Mouse (Mus musculus) frontal cortex, postnatal 25 days (tissue): ENCODE measurements at regions not wholly inside any gene's neighbourhood (a gene's known extent, or its start where the extent isn't known, plus 50 kb on each side); places are given as distances from the start of the nearest gene placed in this dataset.

Source experiments
- DNase-seq, 2 experiments: peaks; one replicate each; pipeline ENCODE4 v3.0.0; 2022; ENCODE audit warnings: low spot score in 2 of 2

DNA sequence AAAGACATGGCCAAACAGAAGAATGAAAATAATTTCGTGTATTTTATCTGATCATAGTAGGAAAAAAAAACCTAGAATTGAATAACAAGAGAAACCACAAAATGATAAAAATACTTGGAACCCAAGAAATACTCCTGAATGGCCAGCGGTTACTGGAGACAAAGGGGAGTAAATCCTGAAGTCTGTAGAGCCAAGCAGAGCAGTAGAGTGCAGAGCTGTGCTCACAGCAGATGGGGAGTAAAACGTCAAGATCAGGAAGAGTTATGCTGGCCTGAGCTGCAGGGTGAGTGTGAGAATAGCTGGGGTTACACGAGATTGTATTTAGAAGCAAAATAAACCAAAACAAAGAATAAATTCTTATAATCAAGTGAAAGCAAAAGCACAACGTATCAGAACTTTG, 334.0 kb downstream of the Cxcl12 start:
- DNase-seq = no peak

DNA sequence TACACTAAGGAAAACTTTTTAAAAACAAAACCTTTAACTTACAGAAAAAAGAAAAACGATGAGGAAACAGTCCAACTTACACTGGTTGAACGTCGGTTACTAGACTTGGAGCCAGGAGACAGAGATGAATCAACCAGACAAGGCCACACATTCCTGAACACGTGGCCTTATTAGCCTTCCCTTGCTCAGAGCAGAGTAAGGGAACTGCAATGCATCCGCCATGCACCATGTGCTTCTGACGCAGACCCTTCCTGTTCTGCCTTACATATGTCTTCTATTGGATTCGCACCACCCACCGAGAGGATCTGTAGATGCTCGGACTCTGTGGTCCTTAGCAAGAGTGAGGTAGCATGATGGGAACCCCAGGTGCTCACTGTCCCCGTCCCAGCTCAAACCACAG, 336.2 kb upstream of the Zfp637 start:
- DNase-seq = no peak

DNA sequence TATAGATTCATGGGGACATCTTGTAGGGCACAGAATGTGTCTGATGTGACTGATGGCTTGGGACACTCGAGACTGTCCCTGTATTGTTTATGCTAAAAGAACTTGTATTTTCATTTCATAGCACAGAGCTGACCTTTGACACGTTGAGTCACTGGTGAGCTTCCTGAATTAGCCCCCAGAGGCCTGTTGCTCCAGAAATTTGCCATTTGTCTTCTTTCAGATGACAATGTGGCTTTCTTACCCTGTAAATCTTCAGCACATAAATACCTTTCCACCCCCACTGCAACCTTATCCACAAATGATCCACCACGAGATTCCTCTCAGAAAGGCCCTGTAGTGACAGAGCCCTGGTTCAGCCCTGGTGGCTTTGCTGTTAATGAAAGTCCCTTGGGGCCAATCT, 335.5 kb upstream of the Zfp637 start:
- no peak for DNase-seq

DNA sequence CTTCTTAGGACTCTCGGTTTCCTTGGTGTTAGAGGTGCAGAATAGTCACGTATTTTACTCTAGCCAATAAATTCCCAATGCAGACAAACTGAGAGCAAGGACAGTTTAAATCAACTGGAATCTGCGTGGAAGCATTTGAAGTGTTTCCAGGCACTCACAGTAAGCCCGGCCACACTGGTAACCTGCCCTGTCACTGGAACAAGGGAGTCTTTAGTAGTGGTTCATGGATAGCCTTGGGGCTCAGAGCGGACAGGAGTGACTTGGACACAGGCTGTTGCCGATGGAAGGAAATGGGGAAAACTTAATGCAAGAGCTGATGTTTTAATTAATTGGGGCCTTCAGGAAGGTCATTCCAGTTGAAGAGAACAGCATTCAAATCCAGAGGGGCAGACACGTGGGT, 334.4 kb upstream of the Zfp637 start:
- DNase-seq = no peak

DNA sequence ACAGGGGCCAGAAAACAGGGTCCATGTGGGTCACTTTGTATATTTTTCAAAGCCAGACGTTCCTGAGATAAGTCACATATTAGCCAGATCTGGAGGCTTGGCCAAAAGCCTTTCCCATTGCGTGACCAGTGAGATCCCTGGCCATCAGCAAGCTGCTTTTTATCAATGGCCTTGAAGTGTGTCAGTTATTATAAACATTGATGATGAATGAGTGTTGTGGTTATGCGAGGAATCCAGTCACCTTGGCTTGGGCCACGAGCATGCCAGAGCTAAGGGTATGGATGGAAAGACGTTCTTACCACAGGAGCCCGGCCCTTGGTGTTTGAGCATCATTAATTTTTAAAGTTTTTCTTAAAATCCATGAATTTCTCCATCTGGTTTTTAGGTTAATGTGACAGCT, 332.1 kb upstream of the Zfp637 start:
- no peak for DNase-seq

DNA sequence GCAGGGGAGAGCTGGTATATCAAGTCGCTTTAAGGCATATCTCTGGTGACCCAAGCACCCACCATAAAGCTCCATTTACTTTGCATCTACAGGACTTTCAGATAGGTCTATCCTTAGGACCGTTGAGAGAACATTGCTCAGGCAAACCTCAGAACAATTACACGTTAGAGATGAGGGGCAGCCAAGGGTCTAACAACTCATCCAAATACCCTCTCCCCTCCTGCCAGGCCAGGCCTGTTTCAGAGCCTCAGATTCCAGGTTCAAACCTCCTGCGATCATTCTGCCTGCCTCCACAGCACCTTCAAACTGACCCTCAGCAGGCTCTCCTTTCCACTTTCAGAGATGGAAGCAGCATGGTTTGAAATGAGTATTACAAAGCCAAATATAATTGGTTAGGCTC, 331.0 kb upstream of the Zfp637 start:
- no peak for DNase-seq

DNA sequence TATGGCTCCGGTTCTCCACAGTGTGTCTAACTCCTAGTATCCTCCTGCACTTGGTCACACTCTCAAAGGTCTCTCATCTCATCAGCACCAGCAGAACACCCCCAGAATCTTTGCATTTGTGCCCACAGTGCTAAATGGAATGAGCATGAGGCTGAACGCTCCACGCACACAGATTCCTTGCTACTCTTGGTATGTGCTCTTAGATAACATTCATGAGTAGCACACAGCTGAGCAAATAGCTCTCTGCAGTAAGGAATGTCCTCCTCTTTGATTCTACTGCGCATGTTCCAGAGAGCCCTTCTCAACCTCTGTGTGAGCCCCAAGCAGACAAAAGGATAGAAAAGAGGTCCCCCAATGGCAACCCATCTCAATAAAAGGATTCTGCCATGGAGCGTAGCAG, 326.1 kb upstream of the Zfp637 start:
- DNase-seq = no peak

DNA sequence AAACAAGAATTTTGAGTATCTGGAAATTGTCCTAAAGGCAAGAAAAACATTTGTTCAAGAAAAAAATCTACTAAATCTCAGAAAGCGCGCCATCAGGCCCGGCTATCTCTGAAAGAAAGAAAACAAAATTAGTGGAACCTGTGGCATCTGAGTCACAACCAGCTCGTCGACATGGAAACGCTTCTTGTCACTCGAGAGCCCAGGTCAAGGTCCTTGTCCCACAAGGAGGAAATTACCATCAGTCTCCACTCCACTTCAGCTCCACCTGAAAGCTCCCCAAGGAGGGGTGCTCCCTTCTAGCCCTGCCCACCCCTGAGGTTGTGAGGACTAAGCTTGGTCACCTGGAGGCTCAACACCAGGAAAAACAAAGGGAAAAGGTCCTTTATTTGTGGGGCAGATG, 324.1 kb upstream of the Zfp637 start:
- DNase-seq = no peak

DNA sequence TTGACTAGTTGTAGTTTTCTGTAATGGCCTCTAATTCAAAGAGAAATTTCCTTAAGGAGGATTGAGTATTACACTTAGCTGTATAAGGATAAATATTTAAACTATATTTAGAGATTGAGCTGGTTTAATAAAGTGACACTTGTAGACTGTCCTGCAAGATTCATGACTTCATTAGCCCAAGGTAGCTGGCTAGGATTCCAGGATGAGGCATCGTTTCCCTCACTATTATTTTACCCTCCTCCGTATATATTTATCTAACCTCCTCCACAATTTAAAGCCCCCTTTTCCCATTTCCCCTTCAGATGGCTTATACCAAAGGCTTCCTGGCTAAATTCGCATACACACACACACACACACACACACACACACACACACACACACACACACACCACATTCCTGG, 322.0 kb upstream of the Zfp637 start:
- DNase-seq = no peak

DNA sequence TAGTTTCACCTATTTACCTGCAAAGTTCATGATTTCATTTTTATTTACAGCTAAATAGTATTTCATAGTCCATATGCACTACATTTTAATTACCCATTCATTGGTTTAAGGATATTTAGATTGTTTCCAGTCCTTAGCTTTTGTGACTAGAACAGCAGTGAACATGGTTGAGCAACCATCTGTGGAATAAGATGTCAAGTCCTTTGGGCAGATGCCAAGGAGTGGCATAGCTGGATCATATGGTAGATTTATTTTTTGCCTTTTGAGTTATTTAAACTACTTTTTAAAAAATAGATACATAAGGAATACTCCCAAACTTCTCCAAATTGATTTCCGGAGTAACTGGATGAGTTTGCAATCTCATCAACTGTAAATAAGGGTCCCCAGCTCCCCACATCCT, 321.5 kb upstream of the Zfp637 start:
- DNase-seq = no peak

DNA sequence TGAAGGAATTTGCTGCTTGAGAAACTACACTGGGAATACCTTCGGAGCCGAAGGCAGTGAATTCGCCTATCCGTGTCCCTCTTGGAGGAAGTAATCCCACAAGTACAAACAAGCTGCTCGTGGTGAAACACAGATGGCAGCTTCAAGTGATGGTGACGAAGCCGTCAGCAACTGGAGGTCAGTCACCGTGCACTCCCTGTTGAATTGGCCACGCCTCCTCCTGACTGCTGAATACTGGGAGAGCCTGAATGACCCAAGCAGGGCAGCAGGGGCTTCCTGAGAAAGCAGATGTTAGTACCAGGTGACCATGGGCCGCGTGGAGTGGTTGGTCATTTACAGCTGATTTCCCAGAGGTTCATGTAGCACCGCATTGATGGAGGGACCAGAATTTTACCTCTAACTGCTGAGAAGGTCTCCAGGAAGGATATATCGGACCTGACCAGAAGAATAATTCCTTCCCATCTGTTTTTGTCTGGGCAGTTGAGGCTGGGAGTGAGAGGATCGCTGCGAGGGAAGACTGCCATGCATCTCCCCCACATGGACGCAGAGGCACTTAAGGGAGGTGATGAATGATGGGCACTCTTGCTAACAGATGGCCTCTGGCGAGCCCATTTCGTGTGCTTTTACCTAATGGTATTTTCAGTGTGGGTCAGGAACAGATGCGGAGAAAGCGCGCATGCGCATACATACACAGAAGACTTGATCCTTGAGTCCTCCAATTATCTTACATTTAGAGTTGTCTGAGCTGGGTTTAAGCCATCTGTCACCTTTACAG, 314.6 kb upstream of the Zfp637 start:
- DNase-seq = no peak

DNA sequence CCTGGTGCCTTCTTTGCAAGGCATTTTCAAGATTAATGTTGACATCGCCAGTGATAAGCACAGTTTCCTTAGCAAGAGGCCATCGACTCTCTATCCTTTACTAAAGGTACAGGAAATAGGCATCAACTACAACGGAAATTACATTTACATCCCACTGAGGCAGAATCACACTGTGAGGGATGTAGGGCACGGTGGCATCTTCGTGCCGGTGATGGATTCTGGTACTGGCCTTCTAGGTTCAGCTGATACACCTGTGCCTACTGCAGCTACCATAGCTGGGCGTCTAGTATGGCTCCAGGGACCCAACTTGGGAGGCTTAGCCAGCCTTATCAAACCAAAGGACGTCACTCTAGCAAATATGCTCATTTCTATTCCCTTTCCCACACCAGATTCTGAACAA, 313.5 kb upstream of the Zfp637 start:
- DNase-seq = no peak

DNA sequence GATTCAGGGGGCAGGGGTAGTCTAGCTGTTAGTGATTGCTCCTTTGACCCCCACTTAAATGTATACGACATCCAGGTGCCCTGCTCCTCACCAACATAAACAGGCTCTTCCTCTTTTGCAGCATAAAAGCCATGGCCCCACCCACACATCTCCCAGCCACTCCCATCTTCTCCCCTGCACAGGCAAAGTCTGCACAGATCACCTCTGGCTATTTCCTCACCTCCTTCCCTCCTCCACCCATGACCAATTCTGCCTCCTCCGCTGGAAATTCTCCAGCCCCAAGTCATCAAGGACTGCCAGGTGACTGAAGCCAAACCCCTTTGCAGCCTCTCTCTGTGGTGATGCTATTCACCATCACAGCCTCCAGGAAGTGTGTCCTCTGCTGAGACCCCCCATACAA, 306.8 kb upstream of the Zfp637 start:
- no peak for DNase-seq

DNA sequence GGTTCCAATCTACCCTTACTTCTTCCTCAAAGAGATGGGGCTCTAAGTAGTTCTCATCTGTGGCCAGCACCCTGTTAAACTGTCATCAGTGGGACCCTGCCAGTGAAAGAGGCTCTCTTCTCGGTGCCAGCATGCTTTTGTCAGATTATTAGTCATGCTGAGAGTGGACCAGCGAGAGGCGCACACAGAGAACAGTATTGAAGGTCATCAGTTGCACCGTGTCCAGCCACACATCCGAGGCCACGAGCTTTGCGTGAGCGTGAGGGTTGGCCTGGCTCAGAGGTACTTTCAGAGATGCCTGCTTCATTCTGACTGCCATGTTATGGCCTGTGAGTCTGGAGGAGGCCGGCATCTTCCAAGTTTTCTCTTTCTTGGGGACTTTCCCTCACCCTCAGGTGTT, 306.0 kb upstream of the Zfp637 start:
- DNase-seq = no peak

DNA sequence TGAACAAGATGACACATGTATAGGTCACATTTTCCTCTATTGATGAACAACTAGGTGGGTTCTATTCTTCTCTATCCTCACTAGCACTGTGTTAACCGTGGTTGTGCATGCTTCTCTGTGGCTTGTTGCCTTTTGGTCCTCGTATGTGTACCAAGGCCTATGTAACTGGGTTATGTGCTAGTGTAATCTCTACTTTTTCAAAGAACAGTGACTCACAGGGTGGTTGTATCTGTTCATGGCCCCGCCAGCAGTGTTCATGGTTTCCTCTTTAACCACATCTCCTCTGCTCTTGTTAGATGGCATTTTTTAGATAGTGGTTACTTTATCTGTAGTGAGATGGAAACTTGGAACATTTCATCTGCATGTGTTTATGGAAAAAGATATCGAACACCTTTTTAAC, 304.9 kb upstream of the Zfp637 start:
- no peak for DNase-seq

DNA sequence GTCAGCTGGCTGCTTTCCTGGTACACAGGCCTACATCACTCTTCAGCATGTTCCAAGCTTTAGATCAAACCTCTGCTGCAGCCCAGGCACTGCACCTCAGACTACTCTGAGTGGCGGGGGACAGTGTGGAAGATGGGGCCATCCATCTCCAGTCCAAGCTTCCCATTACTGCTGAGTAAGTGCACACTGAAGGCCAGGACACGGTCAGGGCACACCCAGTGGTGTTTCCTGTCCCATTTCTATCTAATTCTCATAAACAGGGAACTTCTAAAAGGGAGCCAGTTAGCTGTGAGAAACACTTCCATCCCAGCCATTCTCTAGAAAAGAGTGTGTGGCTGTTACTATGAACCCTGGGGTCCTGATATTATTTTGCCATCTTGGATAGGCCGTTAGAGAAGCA, 298.5 kb upstream of the Zfp637 start:
- DNase-seq = no peak

DNA sequence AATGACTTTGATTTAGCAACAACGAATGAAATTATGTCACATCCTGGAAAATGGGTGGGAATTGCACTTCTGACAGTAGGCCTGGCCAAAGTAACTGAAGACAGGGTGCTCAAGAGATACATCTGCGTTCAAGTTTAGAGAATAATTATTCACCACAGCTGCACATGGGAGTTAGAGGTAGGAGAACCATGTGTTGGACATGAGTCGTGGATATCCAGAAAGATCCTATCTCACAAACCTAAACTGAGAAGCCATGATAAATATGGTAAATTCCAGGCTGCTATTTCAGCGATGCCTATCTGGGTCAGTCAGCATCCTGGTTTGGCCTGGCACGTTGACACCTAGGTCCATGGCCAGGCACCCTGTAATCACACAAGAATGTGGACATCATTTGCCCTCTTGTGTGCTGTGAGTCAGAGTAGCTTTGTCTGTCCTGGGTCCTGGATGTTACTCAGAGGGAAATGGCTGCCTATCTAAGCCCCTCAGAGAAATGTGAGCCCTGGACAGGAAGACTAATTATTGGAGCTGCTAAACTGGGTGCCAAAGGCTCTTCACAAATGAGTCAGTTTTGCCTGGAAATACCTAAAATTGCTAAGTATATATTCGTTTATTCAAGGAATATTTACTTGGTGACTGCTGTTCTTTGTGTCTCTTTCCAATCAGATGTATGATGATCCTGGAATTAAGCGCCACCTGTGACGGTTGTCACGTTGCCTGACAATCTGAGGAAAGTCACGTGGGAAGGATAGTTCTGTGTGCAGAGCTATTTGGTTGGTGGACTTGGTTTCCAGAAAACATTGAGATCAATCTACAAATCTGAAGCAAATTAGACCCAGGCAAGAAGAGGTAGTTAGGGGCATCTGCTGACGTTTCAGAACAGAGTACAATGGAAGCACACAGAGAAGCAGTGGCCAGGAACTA, 296.4 kb upstream of the Zfp637 start:
- no peak for DNase-seq

DNA sequence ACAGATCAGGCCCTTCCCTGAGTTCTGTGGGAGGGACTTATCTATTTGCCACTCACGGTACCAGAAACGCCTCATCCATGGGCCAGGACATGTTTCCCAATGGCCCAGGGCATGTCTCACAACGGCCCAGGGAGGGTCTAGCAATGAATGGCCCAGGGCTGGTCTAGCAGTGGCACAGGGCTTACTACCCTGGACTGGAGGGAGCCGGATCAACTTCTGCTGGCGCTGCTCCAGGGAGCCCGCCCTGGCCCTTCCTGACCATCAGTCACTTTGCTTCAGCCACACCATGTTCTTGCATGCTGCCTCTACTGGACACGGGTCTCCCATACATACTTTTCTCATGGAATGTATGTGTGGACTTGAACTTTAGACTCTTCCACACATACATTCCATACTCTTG, 290.1 kb upstream of the Zfp637 start:
- no peak for DNase-seq

DNA sequence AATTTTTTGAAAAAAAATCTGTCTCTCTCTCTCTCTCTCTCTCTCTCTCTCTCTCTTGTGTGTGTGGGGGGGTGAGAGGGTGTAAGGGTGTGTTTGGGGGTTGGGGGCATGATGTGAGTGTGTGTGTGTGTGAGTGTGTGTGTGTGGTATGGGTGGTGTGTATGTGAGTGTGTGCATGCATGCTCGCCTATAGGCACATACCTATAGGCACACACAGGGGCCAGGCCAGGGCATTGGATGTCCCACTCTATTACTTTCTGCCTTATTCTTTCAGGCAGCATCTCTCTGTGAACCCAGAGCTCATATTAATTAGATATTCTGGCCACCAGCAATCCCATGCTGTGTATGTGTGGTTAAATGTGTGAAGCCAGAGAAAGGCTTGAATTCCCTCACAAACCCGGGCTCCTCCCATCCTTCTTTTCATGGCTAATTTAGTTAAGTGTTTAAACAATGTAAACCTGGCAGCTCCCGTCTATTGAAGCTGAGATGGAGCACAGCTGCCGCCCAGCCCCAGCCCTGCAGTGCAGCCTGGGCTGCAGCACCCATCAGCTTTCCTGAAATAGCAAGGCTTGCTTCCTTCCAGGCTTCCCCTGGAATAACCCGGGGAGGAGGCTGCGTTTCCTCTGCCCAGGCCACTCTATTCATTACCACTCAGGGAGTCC, 288.8 kb upstream of the Zfp637 start:
- no peak for DNase-seq

DNA sequence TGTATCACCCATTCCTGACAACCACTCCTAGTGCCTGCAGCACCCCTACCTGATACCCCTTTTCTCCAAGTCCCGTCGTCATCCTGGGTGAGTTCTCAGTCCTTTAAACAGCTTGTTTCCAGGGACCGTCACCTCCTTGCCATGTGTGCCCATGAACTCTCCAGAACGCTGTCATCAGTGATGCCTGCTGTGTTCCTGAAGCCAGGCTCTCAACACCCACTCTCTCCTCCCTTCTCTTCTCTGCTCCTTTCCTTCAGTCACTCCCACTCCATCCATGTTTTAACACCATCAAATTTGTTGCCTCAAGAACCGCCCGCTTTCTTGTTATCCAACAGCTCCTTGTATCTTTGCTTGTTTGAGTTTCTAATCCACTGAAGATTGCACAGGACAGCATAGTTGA, 277.8 kb upstream of the Zfp637 start:
- no peak for DNase-seq

DNA sequence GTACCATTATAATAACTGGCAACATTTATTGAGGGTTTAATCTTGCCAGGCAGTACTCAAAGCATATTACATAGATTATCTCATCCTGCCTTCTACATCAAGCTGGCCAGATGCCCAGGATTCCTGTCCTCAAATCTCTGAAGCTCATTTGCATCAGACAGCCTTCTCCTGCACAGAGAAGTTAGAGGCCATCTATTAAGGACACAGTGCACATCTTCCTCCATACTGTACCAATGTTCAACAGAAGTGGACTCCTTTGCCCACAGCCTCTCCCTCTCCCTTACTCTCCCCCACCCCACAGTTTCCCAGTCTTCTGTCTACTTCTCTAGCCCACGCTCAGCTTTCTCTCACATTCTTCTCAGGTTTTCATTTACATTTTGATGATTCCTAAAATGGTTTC, 277.3 kb upstream of the Zfp637 start:
- DNase-seq = no peak

DNA sequence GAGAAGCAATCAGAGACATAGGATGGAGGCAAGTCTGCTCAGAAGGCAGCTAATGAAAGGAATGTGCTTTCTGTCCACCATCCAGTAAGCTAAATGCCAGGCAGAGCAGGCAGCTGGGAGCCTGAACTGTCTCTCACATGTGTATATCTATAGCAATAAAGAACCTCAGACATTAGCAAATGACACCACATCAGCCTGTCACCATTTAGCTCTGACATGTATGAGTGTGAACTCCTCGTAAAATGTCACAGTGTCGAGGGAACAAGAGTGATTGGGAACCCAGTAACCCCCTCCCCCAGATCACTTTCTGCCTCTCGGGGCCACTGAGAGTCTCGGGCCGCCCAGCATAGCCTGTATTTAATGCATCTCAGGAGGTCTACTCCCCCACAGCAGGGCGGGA, 274.2 kb upstream of the Zfp637 start:
- no peak for DNase-seq

DNA sequence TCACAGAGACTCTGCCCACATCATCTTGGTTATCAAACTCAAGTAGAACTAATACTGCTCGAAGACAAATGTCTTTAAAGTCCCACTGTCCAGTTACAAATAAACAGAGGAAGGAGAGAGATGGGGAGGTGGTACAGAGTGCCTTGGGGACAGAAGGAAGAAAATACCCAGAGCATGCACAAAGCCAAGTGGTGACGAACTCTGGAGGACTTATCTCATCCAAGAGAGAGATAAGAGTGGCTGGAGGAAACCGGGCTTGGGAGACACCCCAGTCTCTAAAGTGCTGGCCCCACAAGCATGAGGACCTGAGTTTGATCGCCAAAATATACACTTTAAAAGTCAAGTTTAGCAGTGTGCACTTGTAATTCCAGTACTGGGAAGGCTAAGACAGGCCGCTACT, 273.3 kb upstream of the Zfp637 start:
- no peak for DNase-seq
